Mouse (Mus musculus): ENCODE measurements at regions not wholly inside any gene's neighbourhood (a gene's known extent, or its start where the extent isn't known, plus 50 kb on each side); places are given as distances from the start of the nearest gene placed in this dataset.

GRCm38 (mm10) chr3:34757813-34758510, 107.8 kb downstream of the Sox2 start:
- no peak overlapping the region for H3K9ac ChIP-seq (ENCODE audit: low read depth, low read length)
- H3K4me1 ChIP-seq (ENCODE audit: control insufficient read depth, insufficient read depth, low read length): no peaks in the 10 kb centered on the region
- no peak overlapping the region for H3K27ac ChIP-seq (ENCODE audit: low read length)
- no peak overlapping the region for H3K4me3 ChIP-seq (ENCODE audit: low read depth, low read length)
- H3K36me3 ChIP-seq (ENCODE audit: control insufficient read depth, insufficient read depth, low read length): no peaks in the 10 kb centered on the region
- H3K4me2 ChIP-seq (ENCODE audit: low read length): no peak overlapping the region
- no peak for ATAC-seq
- 54% methylated on average over 13 of the region's 13 CpGs for WGBS
- no peaks in the 10 kb centered on the region for H3K27me3 ChIP-seq (ENCODE audit: control insufficient read depth, insufficient read depth, low read depth, low read length)
- no peaks in the 10 kb centered on the region for H3K9me3 ChIP-seq (replicated peaks; ENCODE audit: control insufficient read depth, low read length, poor library complexity, severe bottlenecking)

GRCm38 (mm10) chr3:34759942-34760640, 109.9 kb downstream of the Sox2 start:
- ATAC-seq: no peak
- H3K4me1 ChIP-seq (ENCODE audit: control insufficient read depth, insufficient read depth, low read length): no peaks in the 10 kb centered on the region
- no peaks in the 10 kb centered on the region for H3K27me3 ChIP-seq (ENCODE audit: control insufficient read depth, insufficient read depth, low read depth, low read length)
- no peak overlapping the region for H3K4me3 ChIP-seq (ENCODE audit: low read depth, low read length)
- H3K4me2 ChIP-seq (ENCODE audit: low read length): no peak overlapping the region
- H3K36me3 ChIP-seq (ENCODE audit: control insufficient read depth, insufficient read depth, low read length): no peaks in the 10 kb centered on the region
- H3K9me3 ChIP-seq (replicated peaks; ENCODE audit: control insufficient read depth, low read length, poor library complexity, severe bottlenecking): no peaks in the 10 kb centered on the region
- 80% methylated on average over 19 of the region's 19 CpGs for WGBS
- no peak overlapping the region for H3K27ac ChIP-seq (ENCODE audit: low read length)
- no peak overlapping the region for H3K9ac ChIP-seq (ENCODE audit: low read depth, low read length)

GRCm38 (mm10) chr3:34761162-34761769, 111.1 kb downstream of the Sox2 start:
- H3K4me1 ChIP-seq (ENCODE audit: control insufficient read depth, insufficient read depth, low read length): no peaks in the 10 kb centered on the region
- H3K4me2 ChIP-seq (ENCODE audit: low read length): no peak overlapping the region
- H3K36me3 ChIP-seq (ENCODE audit: control insufficient read depth, insufficient read depth, low read length): no peaks in the 10 kb centered on the region
- H3K9ac ChIP-seq (ENCODE audit: low read depth, low read length): no peak overlapping the region
- WGBS: 74% methylated on average over 7 of the region's 7 CpGs
- H3K9me3 ChIP-seq (replicated peaks; ENCODE audit: control insufficient read depth, low read length, poor library complexity, severe bottlenecking): no peaks in the 10 kb centered on the region
- no peak overlapping the region for H3K27ac ChIP-seq (ENCODE audit: low read length)
- ATAC-seq: no peak
- no peak overlapping the region for H3K4me3 ChIP-seq (ENCODE audit: low read depth, low read length)
- H3K27me3 ChIP-seq (ENCODE audit: control insufficient read depth, insufficient read depth, low read depth, low read length): no peaks in the 10 kb centered on the region

- H3K9ac ChIP-seq (ENCODE audit: low read depth, low read length): no peak overlapping the region
- no peaks in the 10 kb centered on the region for H3K36me3 ChIP-seq (ENCODE audit: control insufficient read depth, insufficient read depth, low read length)
- WGBS: 88% methylated on average over 4 of the region's 4 CpGs
- H3K27ac ChIP-seq (ENCODE audit: low read length): no peak overlapping the region
- H3K9me3 ChIP-seq (replicated peaks; ENCODE audit: control insufficient read depth, low read length, poor library complexity, severe bottlenecking): no peaks in the 10 kb centered on the region
- H3K4me1 ChIP-seq (ENCODE audit: control insufficient read depth, insufficient read depth, low read length): no peaks in the 10 kb centered on the region
- H3K4me3 ChIP-seq (ENCODE audit: low read depth, low read length): no peak overlapping the region
- ATAC-seq: no peak
- H3K27me3 ChIP-seq (ENCODE audit: control insufficient read depth, insufficient read depth, low read depth, low read length): no peaks in the 10 kb centered on the region
- no peak overlapping the region for H3K4me2 ChIP-seq (ENCODE audit: low read length)
These were observed 111.6 kb downstream of the Sox2 start for GRCm38 (mm10) chr3:34761783-34762182.

DNA sequence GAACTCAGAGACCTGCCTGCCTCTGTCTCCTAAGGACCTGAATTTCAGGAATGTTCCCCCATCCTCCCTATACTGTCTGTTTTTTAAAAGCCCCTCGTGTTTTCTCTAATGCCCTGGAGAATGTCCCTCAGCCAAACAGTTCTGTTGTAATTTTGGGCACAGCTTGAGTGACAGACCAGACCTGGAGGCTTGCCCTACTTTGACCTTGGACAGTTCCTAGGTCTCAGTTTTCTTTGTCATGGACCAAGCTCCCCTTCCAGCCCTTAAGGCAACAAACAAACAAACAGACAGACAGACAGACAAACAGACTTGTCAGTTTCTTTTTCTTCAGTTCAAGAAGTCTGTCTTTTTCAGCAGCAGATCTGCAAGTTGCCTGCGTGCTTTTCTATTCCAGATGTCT, 114.4 kb downstream of the Sox2 start:
- no peak for ATAC-seq
- no peak overlapping the region for H3K9ac ChIP-seq (ENCODE audit: low read depth, low read length)
- no peaks in the 10 kb centered on the region for H3K4me1 ChIP-seq (ENCODE audit: control insufficient read depth, insufficient read depth, low read length)
- WGBS: 78% methylated on average over 2 of the region's 2 CpGs
- no peaks in the 10 kb centered on the region for H3K36me3 ChIP-seq (ENCODE audit: control insufficient read depth, insufficient read depth, low read length)
- no peaks in the 10 kb centered on the region for H3K9me3 ChIP-seq (replicated peaks; ENCODE audit: control insufficient read depth, low read length, poor library complexity, severe bottlenecking)
- H3K4me2 ChIP-seq (ENCODE audit: low read length): no peak overlapping the region
- no peak overlapping the region for H3K4me3 ChIP-seq (ENCODE audit: low read depth, low read length)
- no peaks in the 10 kb centered on the region for H3K27me3 ChIP-seq (ENCODE audit: control insufficient read depth, insufficient read depth, low read depth, low read length)
- no peak overlapping the region for H3K27ac ChIP-seq (ENCODE audit: low read length)

- H3K36me3 ChIP-seq (ENCODE audit: control insufficient read depth, insufficient read depth, low read length): no peaks in the 10 kb centered on the region
- H3K4me3 ChIP-seq (ENCODE audit: low read depth, low read length): no peak overlapping the region
- ATAC-seq: no peak
- no peak overlapping the region for H3K4me2 ChIP-seq (ENCODE audit: low read length)
- no peak overlapping the region for H3K27ac ChIP-seq (ENCODE audit: low read length)
- no peaks in the 10 kb centered on the region for H3K4me1 ChIP-seq (ENCODE audit: control insufficient read depth, insufficient read depth, low read length)
- no peaks in the 10 kb centered on the region for H3K27me3 ChIP-seq (ENCODE audit: control insufficient read depth, insufficient read depth, low read depth, low read length)
- no peak overlapping the region for H3K9ac ChIP-seq (ENCODE audit: low read depth, low read length)
- no peaks in the 10 kb centered on the region for H3K9me3 ChIP-seq (replicated peaks; ENCODE audit: control insufficient read depth, low read length, poor library complexity, severe bottlenecking)
- WGBS: 77% methylated on average over 6 of the region's 6 CpGs
These were observed 114.9 kb downstream of the Sox2 start for GRCm38 (mm10) chr3:34765151-34765550.

- peaks cover 3% of the 10 kb centered on the region; the same call in 1 of the 2 replicates for H3K4me1 ChIP-seq (ENCODE audit: control insufficient read depth, insufficient read depth, low read length)
- no peak overlapping the region for H3K4me2 ChIP-seq (ENCODE audit: low read length)
- no peak overlapping the region for H3K27ac ChIP-seq (ENCODE audit: low read length)
- no peak overlapping the region for H3K9ac ChIP-seq (ENCODE audit: low read depth, low read length)
- no peaks in the 10 kb centered on the region for H3K9me3 ChIP-seq (replicated peaks; ENCODE audit: control insufficient read depth, low read length, poor library complexity, severe bottlenecking)
- H3K36me3 ChIP-seq (ENCODE audit: control insufficient read depth, insufficient read depth, low read length): no peaks in the 10 kb centered on the region
- 31% methylated on average over 2 of the region's 3 CpGs for WGBS
- no peak for ATAC-seq
- H3K4me3 ChIP-seq (ENCODE audit: low read depth, low read length): no peak overlapping the region
- no peaks in the 10 kb centered on the region for H3K27me3 ChIP-seq (ENCODE audit: control insufficient read depth, insufficient read depth, low read depth, low read length)
These were observed 119.6 kb downstream of the Sox2 start for GRCm38 (mm10) chr3:34769818-34770217.

DNA sequence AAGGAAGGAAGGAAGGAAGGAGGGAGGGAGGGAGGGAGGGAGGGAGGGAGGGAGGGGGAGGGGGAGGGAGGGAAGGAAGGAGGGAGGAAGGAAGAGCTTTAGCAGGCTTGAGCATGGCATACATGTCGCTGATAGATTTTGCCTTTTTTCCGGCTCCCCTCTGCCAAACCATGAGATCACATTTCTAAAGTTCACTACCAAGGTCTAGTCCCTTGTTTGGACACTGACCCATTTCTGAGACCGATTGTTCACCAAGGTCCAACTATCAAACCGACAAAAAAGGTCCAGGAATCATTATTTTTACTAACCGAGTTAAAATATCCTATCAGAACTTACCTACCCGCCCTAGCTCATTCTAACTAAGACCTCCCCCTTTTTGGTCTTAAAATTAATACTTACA, 120.1 kb downstream of the Sox2 start:
- no peaks in the 10 kb centered on the region for H3K27me3 ChIP-seq (ENCODE audit: control insufficient read depth, insufficient read depth, low read depth, low read length)
- no peak overlapping the region for H3K4me3 ChIP-seq (ENCODE audit: low read depth, low read length)
- no peak for ATAC-seq
- H3K36me3 ChIP-seq (ENCODE audit: control insufficient read depth, insufficient read depth, low read length): no peaks in the 10 kb centered on the region
- H3K9me3 ChIP-seq (replicated peaks; ENCODE audit: control insufficient read depth, low read length, poor library complexity, severe bottlenecking): no peaks in the 10 kb centered on the region
- H3K9ac ChIP-seq (ENCODE audit: low read depth, low read length): no peak overlapping the region
- H3K4me2 ChIP-seq (ENCODE audit: low read length): no peak overlapping the region
- peaks cover 3% of the 10 kb centered on the region; the same call in 1 of the 2 replicates for H3K4me1 ChIP-seq (ENCODE audit: control insufficient read depth, insufficient read depth, low read length)
- 85% methylated on average over 6 of the region's 6 CpGs for WGBS
- no peak overlapping the region for H3K27ac ChIP-seq (ENCODE audit: low read length)

DNA sequence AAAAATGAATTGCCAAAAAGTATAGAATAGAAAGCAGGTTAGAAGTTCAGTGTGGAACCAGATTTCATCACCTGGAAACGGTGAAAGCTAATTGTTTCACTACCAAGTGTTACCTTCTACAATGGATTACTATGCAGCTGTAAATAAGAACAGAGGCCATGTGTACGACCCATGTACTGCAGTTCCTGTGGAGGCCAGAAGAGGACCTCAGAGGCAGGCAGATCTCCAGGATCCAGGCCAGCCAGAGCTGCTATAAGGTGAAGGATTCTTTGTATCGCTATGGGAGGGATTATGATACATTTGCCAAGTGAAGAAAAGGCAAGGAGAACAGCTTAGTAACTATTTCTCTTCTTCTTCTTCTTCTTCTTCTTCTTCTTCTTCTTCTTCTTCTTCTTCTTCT, 121.8 kb downstream of the Sox2 start:
- H3K4me1 ChIP-seq (ENCODE audit: control insufficient read depth, insufficient read depth, low read length): peaks cover 3% of the 10 kb centered on the region; the same call in 1 of the 2 replicates
- H3K27me3 ChIP-seq (ENCODE audit: control insufficient read depth, insufficient read depth, low read depth, low read length): no peaks in the 10 kb centered on the region
- no peak overlapping the region for H3K4me2 ChIP-seq (ENCODE audit: low read length)
- H3K9ac ChIP-seq (ENCODE audit: low read depth, low read length): no peak overlapping the region
- no peaks in the 10 kb centered on the region for H3K36me3 ChIP-seq (ENCODE audit: control insufficient read depth, insufficient read depth, low read length)
- 89% methylated on average over 3 of the region's 3 CpGs for WGBS
- no peak for ATAC-seq
- H3K4me3 ChIP-seq (ENCODE audit: low read depth, low read length): no peak overlapping the region
- no peak overlapping the region for H3K27ac ChIP-seq (ENCODE audit: low read length)
- no peaks in the 10 kb centered on the region for H3K9me3 ChIP-seq (replicated peaks; ENCODE audit: control insufficient read depth, low read length, poor library complexity, severe bottlenecking)

Measured in midbrain, embryonic 16.5 days (tissue).